Mouse (Mus musculus): ENCODE measurements around the gene Kbtbd12. TPM values are rescaled to one million over a fixed set of nuclear protein-coding genes. Genes with fewer than 3 reads are reported as not detected.

Gene Kbtbd12
- not detected for total RNA-seq (2023)

GRCm38 (mm10) chr6:88637611-88638301 lies at the start of gene Kbtbd12:
Gene Kbtbd12 (minus strand): TSS chr6:88637950.

GRCm38 (mm10) chr6:88518404-88519263 lies 119.1 kb downstream of the Kbtbd12 start, which contains the start of gene Sec61a1:
Gene Sec61a1 (minus strand): TSS chr6:88518905.

Other genes with a start within 250 kb of the Kbtbd12 start
- gene Eefsec, start 191.4 kb downstream of the Kbtbd12 start, total RNA-seq (2023), result 49.9 TPM
- 32.7 TPM for gene Ruvbl1, start 172.5 kb downstream of the Kbtbd12 start, total RNA-seq (2023)
- 214 TPM for gene Sec61a1, start 119.0 kb downstream of the Kbtbd12 start, total RNA-seq (2023)
- gene Mgll, start 86.5 kb upstream of the Kbtbd12 start, total RNA-seq (2023), result 2.4 TPM
- 49.1 TPM for gene Abtb1, start 204.0 kb upstream of the Kbtbd12 start, total RNA-seq (2023)
- not detected for gene Podxl2, start 237.1 kb upstream of the Kbtbd12 start, total RNA-seq (2023)

Measured in CD4-positive naive resting alpha-beta T cell, adult 76 days (primary cell).